Mouse (Mus musculus) midbrain, embryonic 11.5 days (tissue): ENCODE measurements around the gene Itpk1. TPM values are rescaled to one million over a fixed set of nuclear protein-coding genes. Genes with fewer than 3 reads are reported as not detected.

Experiments used
- ATAC-seq: fragments of 200-750 bp; cut with Nextera tagmentation; 2 replicates; pipeline ENCODE4 v1.8.0; 2017; ENCODE audit warnings: moderate TSS enrichment, moderate library complexity; ENCODE audit not compliant: low FRiP score
- DNase-seq: peaks from one replicate; pipeline ENCODE4 v3.0.0; 2015; ENCODE audit warnings: low spot score; ENCODE audit errors: missing footprints
- H3K27ac ChIP-seq: fragments of 300-500 bp; sonication (generic); 2 replicates; pipeline ENCODE4 v1.5.1; 2014; ENCODE audit warnings: low read depth, low read length
- H3K27me3 ChIP-seq: fragments of 300-500 bp; sonication (generic); 2 replicates; pipeline ENCODE4 v1.6.1; 2014; ENCODE audit warnings: mild to moderate bottlenecking, low read length, moderate library complexity, mixed read lengths; ENCODE audit not compliant: control insufficient read depth, insufficient read depth
- H3K36me3 ChIP-seq: fragments of 300-500 bp; sonication (generic); 2 replicates; pipeline ENCODE4 v1.6.1; 2014; ENCODE audit warnings: mild to moderate bottlenecking, low read length, moderate library complexity, mixed read lengths; ENCODE audit not compliant: control insufficient read depth, insufficient read depth
- H3K4me1 ChIP-seq: fragments of 300-500 bp; sonication (generic); 2 replicates; pipeline ENCODE4 v1.6.1; 2014; ENCODE audit warnings: low read length; ENCODE audit not compliant: control insufficient read depth, insufficient read depth
- H3K4me2 ChIP-seq: fragments of 300-500 bp; sonication (generic); 2 replicates; pipeline ENCODE4 v1.6.1; 2014; ENCODE audit warnings: mild to moderate bottlenecking, moderate library complexity
- H3K4me3 ChIP-seq: fragments of 300-500 bp; sonication (generic); 2 replicates; pipeline ENCODE4 v1.5.1; 2014; ENCODE audit warnings: low read depth, low read length
- H3K9ac ChIP-seq: fragments of 300-500 bp; sonication (generic); 2 replicates; pipeline ENCODE4 v1.6.1; 2014; ENCODE audit warnings: low read length
- H3K9me3 ChIP-seq: fragments of 300-500 bp; sonication (generic); 2 replicates; pipeline ENCODE4 v1.6.1; 2016; ENCODE audit warnings: low read length; ENCODE audit not compliant: control insufficient read depth
- WGBS: fragments of 180-500 bp; shearing (Covaris S2); extraction: QIAGEN DNeasy Blood & Tissue Kit; methylation state at CpG from one replicate; pipeline ENCODE4 v1.1.7; 2014; 5-methylcytosine and 5-hydroxymethylcytosine counted together
- polyA plus RNA-seq: library from polyadenylated mRNA; unstranded; fragments of >200 nt; fragmentation: Nextera tagmentation; extraction: Ambion mirVana; gene quantifications from 2 replicates; pipeline ENCODE4 v1.2.1, GENCODE M21; 2014

The Itpk1 gene
- polyA plus RNA-seq, 1 experiment from 2014 or later = 14.2 TPM

DNA sequence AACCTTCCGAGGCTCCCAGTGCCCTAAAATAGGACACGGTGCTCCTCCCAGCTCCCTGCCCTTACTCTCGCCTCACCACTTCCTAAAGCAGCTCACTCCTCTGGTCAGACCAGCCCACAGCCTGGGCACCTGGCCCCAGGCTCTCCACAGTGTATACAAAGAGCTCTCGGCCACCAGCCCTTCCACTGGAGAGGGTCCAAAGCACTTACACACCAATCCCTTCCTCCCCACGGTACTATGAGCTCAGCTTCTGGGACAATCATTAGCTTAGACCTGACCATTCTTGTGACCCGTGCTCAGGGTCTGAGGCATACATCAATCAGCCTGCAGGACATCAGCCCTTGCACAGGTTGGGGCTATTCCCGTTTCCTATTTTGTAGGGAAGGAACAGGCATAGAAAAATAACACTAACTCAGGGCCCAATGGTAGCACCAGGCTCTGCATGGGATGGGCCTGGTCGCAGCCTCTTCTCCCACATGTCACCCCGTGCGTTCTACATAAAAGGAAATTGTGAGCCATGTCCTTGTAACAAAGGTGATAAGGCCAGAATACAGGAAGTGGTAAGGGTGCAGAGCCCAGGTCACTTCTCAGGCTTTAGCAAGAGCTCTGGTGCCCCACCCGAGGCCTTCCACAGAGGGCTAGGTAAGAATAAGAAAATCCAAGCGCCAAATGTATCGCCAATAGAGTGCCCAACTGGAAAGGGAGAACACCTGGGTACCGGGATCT lies 56.7 kb downstream of the Itpk1 start:
- Histone ChIP-seq H3K27me3 (no peaks in the 10 kb centered on the region), H3K36me3 (no peaks in the 10 kb centered on the region), H3K27ac (no peak overlapping the region), H3K4me1 (no peaks in the 10 kb centered on the region), H3K4me2 (no peak overlapping the region), H3K9me3 (no peaks in the 10 kb centered on the region), H3K4me3 (no peak overlapping the region), H3K9ac (no peak overlapping the region)
- DNase-seq (no peak), ATAC-seq (no peak)
- 91% methylated on average over 14 of the region's 14 CpGs for WGBS

DNA sequence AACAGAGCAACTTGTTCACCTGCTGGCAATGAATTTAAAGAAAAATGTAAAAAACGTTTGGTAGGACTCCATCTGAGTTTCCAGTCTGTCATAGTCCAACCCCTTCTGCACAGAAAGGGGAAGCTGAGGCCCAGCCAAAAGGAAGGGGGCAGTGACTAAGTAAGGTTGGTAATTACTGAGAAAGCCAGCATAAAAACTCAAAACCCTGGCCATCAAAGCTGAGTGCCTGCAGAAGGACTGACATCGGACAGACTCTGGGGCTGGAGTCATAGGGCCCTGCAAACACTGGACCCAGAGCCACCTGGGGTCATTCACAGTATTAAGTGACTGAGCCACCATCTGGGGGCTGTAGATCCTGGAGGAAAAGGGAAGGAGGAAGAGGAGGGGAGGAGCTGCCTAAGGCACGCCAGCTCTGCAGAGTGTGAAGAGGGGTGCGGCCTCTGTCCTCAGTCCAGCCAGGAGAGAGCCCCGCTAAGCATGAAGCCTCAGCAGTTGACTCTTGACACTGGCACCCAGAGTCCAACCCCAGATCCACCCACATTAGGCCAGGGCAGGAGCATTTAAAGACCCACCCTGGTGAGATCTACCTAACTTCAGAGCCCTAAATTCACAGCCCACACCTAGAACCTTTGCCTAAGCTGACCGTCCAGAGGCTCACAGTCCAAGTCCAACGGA lies 58.0 kb downstream of the Itpk1 start:
- DNase-seq = no peak
- no peak overlapping the region for H3K4me3 ChIP-seq
- no peak overlapping the region for H3K9ac ChIP-seq
- H3K9me3 ChIP-seq = no peaks in the 10 kb centered on the region
- no peak overlapping the region for H3K4me2 ChIP-seq
- WGBS = 83% methylated on average over 7 of the region's 7 CpGs
- no peaks in the 10 kb centered on the region for H3K4me1 ChIP-seq
- no peaks in the 10 kb centered on the region for H3K36me3 ChIP-seq
- H3K27me3 ChIP-seq = no peaks in the 10 kb centered on the region
- no peak for ATAC-seq
- H3K27ac ChIP-seq = no peak overlapping the region

DNA sequence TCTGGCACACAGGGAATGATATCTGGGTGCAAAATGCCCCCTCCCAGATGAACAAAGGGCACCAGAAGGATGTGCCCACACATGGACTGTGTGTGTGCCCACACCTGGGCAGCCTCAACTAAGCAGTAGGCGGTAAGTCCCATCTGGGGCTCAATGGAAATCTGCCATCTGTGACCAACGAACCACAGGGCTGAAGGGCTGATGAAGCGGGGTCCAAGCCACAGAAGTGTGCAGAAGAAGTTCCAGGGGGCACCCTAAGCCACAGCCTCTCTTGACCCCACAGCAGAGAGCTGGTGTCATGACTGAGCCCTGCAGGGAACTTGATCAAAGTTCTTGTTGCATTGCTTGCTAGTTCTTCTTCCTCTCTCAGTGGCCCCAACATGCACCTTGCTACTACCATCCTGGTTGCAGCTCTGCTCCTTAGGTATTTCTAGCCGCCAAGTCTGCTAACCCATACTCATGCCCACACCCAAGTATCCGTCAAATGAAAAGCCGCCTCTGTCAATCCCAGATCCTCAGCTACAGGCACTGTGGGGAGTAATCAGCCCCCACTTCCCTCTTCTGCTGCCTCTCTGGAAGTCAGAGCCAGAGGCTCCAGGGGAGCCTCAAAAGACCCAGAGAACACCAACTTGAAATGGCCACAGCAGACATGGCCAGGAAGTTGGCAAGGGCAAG lies 58.7 kb downstream of the Itpk1 start:
- H3K27me3 ChIP-seq = no peaks in the 10 kb centered on the region
- no peak overlapping the region for H3K4me2 ChIP-seq
- no peak overlapping the region for H3K27ac ChIP-seq
- peaks cover under 1% of the 10 kb centered on the region for H3K4me1 ChIP-seq
- H3K9ac ChIP-seq = no peak overlapping the region
- no peak overlapping the region for H3K4me3 ChIP-seq
- DNase-seq = no peak
- no peaks in the 10 kb centered on the region for H3K36me3 ChIP-seq
- no peak for ATAC-seq
- 87% methylated on average over 6 of the region's 6 CpGs for WGBS
- no peaks in the 10 kb centered on the region for H3K9me3 ChIP-seq

DNA sequence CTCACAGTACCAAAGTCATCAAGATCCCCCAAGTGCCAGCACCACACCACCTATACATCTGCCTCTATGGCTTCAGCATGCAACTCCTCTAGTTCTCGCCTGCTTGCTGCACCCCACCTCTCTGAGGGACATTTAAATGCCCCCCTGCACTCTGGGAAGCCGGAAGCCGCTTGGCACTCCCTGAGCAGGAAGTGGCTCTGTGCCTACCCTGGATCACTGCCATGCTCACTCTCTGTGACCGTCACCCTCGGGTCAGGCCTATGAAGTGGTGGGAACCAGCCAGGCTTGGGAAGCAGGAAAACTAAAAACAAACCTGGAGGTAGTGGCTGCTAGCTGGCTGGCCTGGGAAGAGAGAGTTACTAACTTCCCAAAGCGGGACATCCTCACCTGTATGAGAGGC lies 61.4 kb downstream of the Itpk1 start:
- Histone ChIP-seq H3K9me3 (no peaks in the 10 kb centered on the region), H3K4me2 (no peak overlapping the region), H3K36me3 (no peaks in the 10 kb centered on the region), H3K27ac (no peak overlapping the region), H3K4me3 (no peak overlapping the region), H3K27me3 (no peaks in the 10 kb centered on the region), H3K4me1 (peaks cover 12% of the 10 kb centered on the region), H3K9ac (no peak overlapping the region)
- DNase-seq (no peak), ATAC-seq (no peak)
- WGBS = 90% methylated on average over 6 of the region's 6 CpGs

DNA sequence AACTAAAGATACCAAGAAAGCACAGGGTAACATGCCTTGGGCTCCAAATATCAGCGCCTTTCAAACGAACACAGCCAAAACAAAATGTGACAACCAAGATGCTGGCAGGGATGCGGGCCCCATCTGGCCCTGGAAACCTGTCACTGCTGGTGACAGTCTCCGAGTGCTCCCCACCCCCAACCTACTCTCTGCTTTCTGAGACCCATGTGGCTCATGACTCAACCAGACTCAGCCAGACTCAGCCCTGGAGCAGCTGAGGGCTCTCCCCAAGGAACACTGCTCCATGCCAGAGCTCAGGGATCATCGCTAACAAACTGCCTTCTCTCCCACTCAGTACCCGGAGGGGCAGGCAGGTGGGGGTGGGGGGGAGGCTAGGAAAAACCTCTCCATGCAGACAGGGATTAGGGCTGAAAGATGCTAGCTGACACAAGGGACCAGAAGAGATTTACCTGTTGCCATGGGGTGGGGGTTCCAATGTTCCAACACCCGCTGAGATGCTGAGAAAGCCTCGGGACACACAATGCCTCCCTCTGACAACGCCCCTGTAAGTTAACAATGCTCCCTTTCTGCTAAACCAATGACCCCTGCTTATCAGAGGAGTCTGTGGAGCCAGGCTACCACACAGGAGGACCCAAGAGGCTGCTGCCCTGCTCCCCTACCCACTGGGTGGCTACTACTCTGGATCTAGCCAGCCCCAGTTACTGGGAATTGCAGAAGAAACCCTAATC lies 64.1 kb downstream of the Itpk1 start:
- ATAC-seq (peak; percentile 75), DNase-seq (no peak)
- no peaks in the 10 kb centered on the region for H3K36me3 ChIP-seq
- H3K4me3 ChIP-seq = no peak overlapping the region
- H3K9ac ChIP-seq = no peak overlapping the region
- no peak overlapping the region for H3K4me2 ChIP-seq
- 28% methylated on average over 9 of the region's 9 CpGs for WGBS
- H3K27me3 ChIP-seq = no peaks in the 10 kb centered on the region
- no peaks in the 10 kb centered on the region for H3K9me3 ChIP-seq
- H3K4me1 ChIP-seq = peaks cover 12% of the 10 kb centered on the region
- no peak overlapping the region; the same call in 1 of the 2 replicates for H3K27ac ChIP-seq

DNA sequence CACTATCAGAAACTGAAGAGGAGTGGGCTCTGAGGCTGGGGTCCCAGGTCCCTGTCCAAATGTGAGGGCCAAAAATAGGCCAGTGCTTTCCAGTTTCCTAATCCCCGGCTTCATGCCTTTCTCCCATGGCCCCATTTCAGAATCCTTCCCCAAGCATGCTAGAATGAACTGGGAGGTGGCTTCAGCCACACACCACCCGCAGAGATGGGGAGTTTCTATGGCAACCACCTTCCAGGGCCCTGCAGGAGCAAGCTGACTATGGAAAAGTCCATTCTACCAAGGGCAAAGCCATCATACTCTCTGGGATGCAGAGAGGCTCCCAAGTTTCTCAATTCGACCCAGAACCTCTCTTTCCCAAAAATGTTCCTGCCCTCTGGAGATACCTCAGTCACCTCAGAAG lies 65.9 kb downstream of the Itpk1 start:
- ATAC-seq = no peak
- no peak for DNase-seq
- no peaks in the 10 kb centered on the region for H3K9me3 ChIP-seq
- H3K27me3 ChIP-seq = no peaks in the 10 kb centered on the region
- peaks cover 12% of the 10 kb centered on the region for H3K4me1 ChIP-seq
- H3K27ac ChIP-seq = no peak overlapping the region
- 63% methylated on average over 3 of the region's 3 CpGs for WGBS
- no peak overlapping the region for H3K4me3 ChIP-seq
- H3K9ac ChIP-seq = no peak overlapping the region
- H3K4me2 ChIP-seq = no peak overlapping the region
- H3K36me3 ChIP-seq = no peaks in the 10 kb centered on the region

DNA sequence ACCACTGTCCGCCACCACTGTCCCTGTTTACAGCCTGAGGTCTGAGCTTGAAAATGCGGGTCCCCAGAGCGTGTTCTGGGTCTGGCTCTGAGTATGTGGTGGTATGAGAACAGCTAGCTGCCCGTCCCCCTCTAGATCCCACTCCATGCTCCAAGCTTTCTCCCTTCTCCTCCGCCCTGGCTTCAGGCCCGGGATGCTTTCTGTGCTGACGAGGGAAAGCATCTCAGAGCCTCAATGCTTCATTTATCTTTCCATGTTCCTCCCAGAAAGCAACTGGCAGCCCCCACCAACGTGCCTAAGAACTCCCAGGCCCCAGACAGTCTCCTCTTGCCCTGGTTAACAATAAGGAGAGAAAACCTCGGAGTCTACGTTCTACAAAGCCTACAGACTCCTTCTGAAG lies 67.5 kb downstream of the Itpk1 start:
- WGBS = 85% methylated on average over 10 of the region's 10 CpGs
- DNase-seq (no peak), ATAC-seq (no peak)
- no peaks in the 10 kb centered on the region for H3K27me3 ChIP-seq
- H3K27ac ChIP-seq = no peak overlapping the region
- no peak overlapping the region for H3K4me2 ChIP-seq
- H3K4me1 ChIP-seq = peaks cover 12% of the 10 kb centered on the region
- H3K9me3 ChIP-seq = no peaks in the 10 kb centered on the region
- H3K4me3 ChIP-seq = no peak overlapping the region
- no peak overlapping the region for H3K9ac ChIP-seq
- H3K36me3 ChIP-seq = no peaks in the 10 kb centered on the region

DNA sequence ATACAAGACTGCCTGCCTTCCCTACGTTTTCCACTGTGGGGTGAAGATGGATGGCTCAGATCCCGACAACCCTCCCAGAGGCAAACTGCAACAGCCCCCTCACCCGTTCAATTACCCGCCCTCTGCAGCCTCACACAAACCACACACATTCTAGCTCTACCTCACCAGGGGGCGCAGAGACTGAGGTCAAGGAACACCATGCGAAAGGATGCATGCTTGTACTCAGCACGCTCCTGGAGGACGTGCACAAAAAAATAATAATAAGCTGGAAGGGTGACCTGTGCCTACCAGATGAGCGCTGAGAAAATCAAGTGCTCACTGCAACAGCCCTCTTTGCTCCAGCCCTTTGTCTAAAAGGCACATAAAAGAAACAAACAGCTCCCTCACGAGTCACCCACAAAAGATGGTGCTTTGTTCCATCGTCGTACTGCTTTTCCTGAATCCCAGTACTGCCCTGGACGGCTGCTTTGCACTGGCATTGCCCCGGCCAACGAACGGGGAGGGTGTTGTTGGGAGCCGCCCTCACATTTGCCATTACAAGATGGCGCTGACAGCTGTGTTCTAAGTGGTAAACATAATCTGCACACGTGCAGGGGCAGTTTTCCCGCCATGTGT lies 70.2 kb downstream of the Itpk1 start:
- H3K9ac ChIP-seq = no peak overlapping the region
- H3K4me1 ChIP-seq = peaks cover 2% of the 10 kb centered on the region; the same call in 1 of the 2 replicates
- H3K9me3 ChIP-seq = no peaks in the 10 kb centered on the region
- H3K4me3 ChIP-seq = no peak overlapping the region
- H3K4me2 ChIP-seq = no peak overlapping the region
- no peaks in the 10 kb centered on the region for H3K36me3 ChIP-seq
- no peaks in the 10 kb centered on the region for H3K27me3 ChIP-seq
- WGBS = 76% methylated on average over 18 of the region's 20 CpGs
- ATAC-seq = no peak
- H3K27ac ChIP-seq = no peak overlapping the region
- DNase-seq = no peak
